Mouse (Mus musculus): ENCODE measurements around the gene Uckl1.

Uckl1 gene

GRCm38 (mm10) chr2:181584411-181584942, at the start of gene Uckl1:
Gene Uckl1 (minus strand): TSS chr2:181584892.
- DNase-seq, result no peak

- DNase-seq, result no peak
These were observed 47.9 kb upstream of the Uckl1 start for GRCm38 (mm10) chr2:181632624-181633023.

GRCm38 (mm10) chr2:181628471-181628870, 43.8 kb upstream of the Uckl1 start:
- DNase-seq, result no peak

- peak in 1 of 2 experiments; percentile 27 for DNase-seq
These were observed 38.7 kb upstream of the Uckl1 start for GRCm38 (mm10) chr2:181623401-181623800.

GRCm38 (mm10) chr2:181618761-181619495, 34.2 kb upstream of the Uckl1 start:
- no peak for DNase-seq

GRCm38 (mm10) chr2:181602367-181602766, 17.7 kb upstream of the Uckl1 start:
- DNase-seq, result no peak

GRCm38 (mm10) chr2:181601751-181602145, 17.1 kb upstream of the Uckl1 start:
- no peak for DNase-seq

GRCm38 (mm10) chr2:181600828-181601750, 16.4 kb upstream of the Uckl1 start:
- peak; percentile 97 for DNase-seq

- no peak for DNase-seq
These were observed 15.6 kb upstream of the Uckl1 start for GRCm38 (mm10) chr2:181600226-181600758.

GRCm38 (mm10) chr2:181598454-181599351, 14.0 kb upstream of the Uckl1 start, which contains the start of gene Samd10:
Gene Samd10 (minus strand): TSS chr2:181599212.
- DNase-seq, result peak; percentile 76 to 77

- no peak for DNase-seq
These were observed 12.8 kb upstream of the Uckl1 start for GRCm38 (mm10) chr2:181597378-181598061.

- DNase-seq, result no peak
These were observed 11.7 kb upstream of the Uckl1 start for GRCm38 (mm10) chr2:181596221-181596960.

GRCm38 (mm10) chr2:181594946-181595696, 10.4 kb upstream of the Uckl1 start:
- DNase-seq, result peak; percentile 63 to 65

- DNase-seq, result no peak
These were observed 9.2 kb upstream of the Uckl1 start for GRCm38 (mm10) chr2:181593937-181594336.

- DNase-seq, result peak in 1 of 2 experiments; percentile 43
These were observed 8.3 kb upstream of the Uckl1 start for GRCm38 (mm10) chr2:181593042-181593421.

- DNase-seq, result peak; percentile 77 to 78
These were observed 7.7 kb upstream of the Uckl1 start, which contains the start of gene Zfp512b for GRCm38 (mm10) chr2:181592231-181593041. Gene Zfp512b (minus strand): TSS chr2:181592803.

- peak; percentile 42 to 46 for DNase-seq
These were observed 6.9 kb upstream of the Uckl1 start, which contains the start of gene Prpf6 for GRCm38 (mm10) chr2:181591528-181592085. Gene Prpf6 (plus strand): TSS chr2:181591868.

GRCm38 (mm10) chr2:181590471-181590870, 5.8 kb upstream of the Uckl1 start:
- DNase-seq, result no peak

GRCm38 (mm10) chr2:181589732-181590105, 5.0 kb upstream of the Uckl1 start:
- DNase-seq, result no peak
